Comparison of ENCODE assay signal across 18 mouse cellular contexts in the genomic region with DNA sequence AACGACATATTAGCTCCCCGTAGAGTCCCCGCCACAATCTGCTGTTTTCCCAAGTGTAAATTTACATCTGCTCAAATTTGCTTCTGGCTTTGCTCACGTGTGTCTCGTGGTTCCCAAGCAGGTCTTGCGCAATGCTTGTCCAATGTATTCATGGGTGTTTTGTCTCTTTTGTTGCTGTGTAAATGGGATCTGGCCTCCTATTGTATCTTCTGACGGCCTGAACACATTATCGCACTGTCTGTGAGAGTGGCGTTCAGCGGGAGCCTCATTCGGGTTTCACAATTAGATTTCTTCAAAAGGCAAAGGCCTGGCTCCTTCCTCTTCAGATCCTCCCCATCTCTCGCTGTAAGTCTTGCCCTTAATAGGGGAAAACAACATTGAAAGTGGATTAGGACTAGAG.
DNase-seq lines count a peak whose midpoint lies in the region; ATAC-seq and TF ChIP-seq lines count a peak whose summit lies in the region.
"Had no signal": no experiment of that assay in that cellular context is flagged by ENCODE, and none has a peak within 500 bp of the region (broad histone marks: within the 10 kb centered on the region; RNA-seq: fewer than 3 reads in every experiment).

No protein-coding gene starts in this region.

- DNase-seq in midbrain, embryonic 10.5 days (ENCODE audit: low spot score): peak; percentile 28
- DNase-seq in midbrain, postnatal 0 days (ENCODE audit: low spot score): no peak
- DNase-seq in brain, embryonic 14.5 days (ENCODE audit: low read depth): peak; percentile 76
- peak; percentile 51 for DNase-seq in neural tube, embryonic 11.5 days (ENCODE audit: low spot score)
- DNase-seq in urinary bladder, postnatal 10 days (ENCODE audit: low spot score): no peak
- DNase-seq: adrenal gland, postnatal 10 days; cerebellum, adult 9-10 months; gastrocnemius, postnatal 25 days; lung, adult 2 months; lung, postnatal 4 days; right cerebral cortex, postnatal 4 days; thymus, adult 18-20 months had no signal

- H3K4me1 ChIP-seq in midbrain, embryonic 10.5 days: peaks cover 22% of the 10 kb centered on the region
- no peaks in the 10 kb centered on the region for H3K4me1 ChIP-seq in midbrain, postnatal 0 days (ENCODE audit: insufficient read depth, low read length)
- H3K4me1 ChIP-seq in forebrain, embryonic 13.5 days: peaks cover 15% of the 10 kb centered on the region
- H3K4me1 ChIP-seq in neural tube, embryonic 11.5 days (ENCODE audit: control insufficient read depth, insufficient read depth, low read length): no peaks in the 10 kb centered on the region

- 41% methylated on average over 12 of the region's 12 CpGs for WGBS in midbrain, embryonic 10.5 days
- 28% methylated on average over 12 of the region's 12 CpGs for WGBS in midbrain, postnatal 0 days
- WGBS in forebrain, embryonic 13.5 days: 7% methylated on average over 12 of the region's 12 CpGs
- WGBS in neural tube, embryonic 11.5 days: 40% methylated on average over 12 of the region's 12 CpGs

- 0 out of 2 replicates have a peak overlapping the region, but pooled peaks have one; percentile 14 for H3K4me3 ChIP-seq in midbrain, embryonic 10.5 days
- no peak overlapping the region for H3K4me3 ChIP-seq in midbrain, postnatal 0 days (ENCODE audit: low read depth, low read length)
- no peak overlapping the region for H3K4me3 ChIP-seq in forebrain, embryonic 13.5 days
- no peak overlapping the region for H3K4me3 ChIP-seq in neural tube, embryonic 11.5 days (ENCODE audit: low read depth, low read length)
- H3K4me3 ChIP-seq: layer of hippocampus, adult 2 months had no signal

- no peak for ATAC-seq in midbrain, postnatal 0 days (ENCODE audit: low FRiP score)
- ATAC-seq in forebrain, embryonic 13.5 days: peak; percentile 50; the same call in 1 of the 2 replicates
- ATAC-seq in neural tube, embryonic 11.5 days (ENCODE audit: insufficient read depth, low FRiP score, low TSS enrichment): peak; percentile 38; the same call in 1 of the 2 replicates
- ATAC-seq in frontal cortex, adult (ENCODE audit: low TSS enrichment): no peak
- ATAC-seq: intestine, embryonic 16.5 days had no signal

- no peak for TF ChIP-seq CTCF in midbrain, postnatal 0 days (IDR thresholded peaks at IDR 0.05)
- TF ChIP-seq CTCF in brain, embryonic 14.5 days (IDR thresholded peaks at IDR 0.05; ENCODE audit: borderline replicate concordance, extremely low read depth, insufficient read depth, insufficient read length): no peak

- no peak overlapping the region for H3K4me2 ChIP-seq in midbrain, postnatal 0 days (ENCODE audit: low read depth, low read length, poor library complexity, severe bottlenecking)
- H3K4me2 ChIP-seq in forebrain, embryonic 13.5 days: no peak overlapping the region; the same call in 1 of the 2 replicates
- H3K4me2 ChIP-seq in neural tube, embryonic 11.5 days (ENCODE audit: low read depth): no peak overlapping the region
- H3K4me2 ChIP-seq: heart, embryonic 11.5 days had no signal

- H3K27ac ChIP-seq in midbrain, embryonic 10.5 days (replicated peaks): no peak overlapping the region
- H3K27ac ChIP-seq in midbrain, postnatal 0 days (ENCODE audit: low read depth, low read length): no peak overlapping the region
- H3K27ac ChIP-seq in forebrain, embryonic 13.5 days: no peak overlapping the region
- no peak overlapping the region for H3K27ac ChIP-seq in neural tube, embryonic 11.5 days (ENCODE audit: low read depth, low read length)
- H3K27ac ChIP-seq: layer of hippocampus, adult 2 months had no signal

- TF ChIP-seq POLR2A in brain, embryonic 14.5 days (IDR thresholded peaks at IDR 0.05; ENCODE audit: borderline replicate concordance, extremely low read depth, insufficient read depth, insufficient read length, poor library complexity, severe bottlenecking): no peak

- no peaks in the 10 kb centered on the region for H3K9me3 ChIP-seq in midbrain, embryonic 10.5 days (replicated peaks)
- H3K9me3 ChIP-seq in midbrain, postnatal 0 days (ENCODE audit: low read length): no peaks in the 10 kb centered on the region
- no peaks in the 10 kb centered on the region for H3K9me3 ChIP-seq in forebrain, embryonic 13.5 days (replicated peaks)
- no peaks in the 10 kb centered on the region for H3K9me3 ChIP-seq in neural tube, embryonic 11.5 days (ENCODE audit: control insufficient read depth, low read length)

- H3K27me3 ChIP-seq in midbrain, embryonic 10.5 days (ENCODE audit: low read depth, poor library complexity, severe bottlenecking): peaks cover 55% of the 10 kb centered on the region
- no peaks in the 10 kb centered on the region for H3K27me3 ChIP-seq in midbrain, postnatal 0 days (ENCODE audit: insufficient read depth, low read length)
- no peaks in the 10 kb centered on the region for H3K27me3 ChIP-seq in forebrain, embryonic 13.5 days
- no peaks in the 10 kb centered on the region for H3K27me3 ChIP-seq in neural tube, embryonic 11.5 days (ENCODE audit: control insufficient read depth, insufficient read depth, low read length)

- H3K36me3 ChIP-seq in midbrain, embryonic 10.5 days: no peaks in the 10 kb centered on the region
- no peaks in the 10 kb centered on the region for H3K36me3 ChIP-seq in midbrain, postnatal 0 days (ENCODE audit: insufficient read depth, low read length)
- H3K36me3 ChIP-seq in forebrain, embryonic 13.5 days (ENCODE audit: poor library complexity, severe bottlenecking): no peaks in the 10 kb centered on the region
- H3K36me3 ChIP-seq in neural tube, embryonic 11.5 days (ENCODE audit: control insufficient read depth, insufficient read depth, low read length): no peaks in the 10 kb centered on the region
- H3K36me3 ChIP-seq: G1E had no signal

- no peak overlapping the region for H3K9ac ChIP-seq in midbrain, postnatal 0 days (replicated peaks; ENCODE audit: low read length, poor library complexity, severe bottlenecking)
- H3K9ac ChIP-seq in forebrain, embryonic 13.5 days: no peak overlapping the region
- no peak overlapping the region for H3K9ac ChIP-seq in neural tube, embryonic 11.5 days (ENCODE audit: low read length)

Comparison
In these comparisons a context has a peak if more than half of its experiments do, and no peak if none do; other contexts are left out.
1. DNase-seq: peak in midbrain, embryonic 10.5 days (single experiment), brain, embryonic 14.5 days (single experiment) and neural tube, embryonic 11.5 days (single experiment); none in midbrain, postnatal 0 days (single experiment) and urinary bladder, postnatal 10 days (single experiment).
2. ATAC-seq: peak in forebrain, embryonic 13.5 days (single experiment) and neural tube, embryonic 11.5 days (single experiment); none in midbrain, postnatal 0 days (single experiment) and frontal cortex, adult (single experiment).